Mouse (Mus musculus): Measurements from ENCODE around the gene Col15a1.

- TF ChIP-seq CTCF (IDR thresholded peaks at IDR 0.05; ENCODE audit: low read depth) = no peak
- TF ChIP-seq EP300 (optimal IDR thresholded peaks at IDR 0.05) = no peak
Measured at GRCm38 (mm10) chr4:47292956-47293355, 85.0 kb downstream of the Col15a1 start.
